Mouse (Mus musculus): ENCODE measurements around the gene Prkx.

GRCm38 (mm10) chrX:77812031-77812430, 16.0 kb upstream of the Prkx start:
- TF ChIP-seq POLR2A (IDR thresholded peaks at IDR 0.05; ENCODE audit: low read depth, low read length) = no peak
- TF ChIP-seq CTCF (conservative IDR thresholded peaks at IDR 0.05; ENCODE audit: insufficient read depth, insufficient read length, low read depth, low read length) = peak; percentile 28; the same call in 1 of the 2 replicates
